Mouse (Mus musculus) lung, embryonic 14.5 days (tissue): Measurements from ENCODE around the gene Gpr27. TPM values are rescaled to one million over a fixed set of nuclear protein-coding genes. Genes with fewer than 3 reads are reported as not detected.

ENCODE experiments used
- ATAC-seq: fragments of 200-750 bp; cut with Nextera tagmentation; 2 replicates; pipeline ENCODE4 v1.8.0; 2017; ENCODE audit warnings: mild to moderate bottlenecking, moderate TSS enrichment, moderate library complexity; ENCODE audit not compliant: insufficient read depth
- DNase-seq: peaks from one replicate; pipeline ENCODE4 v3.0.0-alpha.2; 2015
- H3K27ac ChIP-seq: fragments of 300-500 bp; sonication (generic); 2 replicates; pipeline ENCODE4 v1.5.1; 2014; ENCODE audit warnings: low read depth, mild to moderate bottlenecking, moderate library complexity
- H3K27me3 ChIP-seq: fragments of 300-500 bp; sonication (generic); 2 replicates; pipeline ENCODE4 v1.6.1; 2014; ENCODE audit warnings: low read length, control low read depth; ENCODE audit not compliant: insufficient read depth
- H3K36me3 ChIP-seq: fragments of 300-500 bp; sonication (generic); 2 replicates; pipeline ENCODE4 v1.6.1; 2014; ENCODE audit warnings: control low read depth; ENCODE audit not compliant: insufficient read depth
- H3K4me1 ChIP-seq: fragments of 300-500 bp; sonication (generic); 2 replicates; pipeline ENCODE4 v1.6.1; 2014; ENCODE audit warnings: antibody characterized with exemption, control low read depth; ENCODE audit not compliant: insufficient read depth
- H3K4me2 ChIP-seq: fragments of 300-500 bp; sonication (generic); 2 replicates; pipeline ENCODE4 v1.6.1; 2014; ENCODE audit warnings: mild to moderate bottlenecking
- H3K4me3 ChIP-seq: fragments of 300-500 bp; sonication (generic); 2 replicates; pipeline ENCODE4 v1.5.1; 2014; ENCODE audit warnings: low read depth, low read length
- H3K9ac ChIP-seq: fragments of 300-500 bp; sonication (generic); 2 replicates; pipeline ENCODE4 v1.6.1; 2014
- H3K9me3 ChIP-seq: fragments of 300-500 bp; sonication (generic); 2 replicates; pipeline ENCODE4 v1.6.1; 2016; ENCODE audit warnings: low read depth, low read length, control low read depth
- CTCF ChIP-seq: IDR thresholded peaks from 2 replicates; pipeline ENCODE4 v1.5.1; 2016; ENCODE audit warnings: antibody characterized with exemption, low read depth
- WGBS: fragments of 180-500 bp; shearing (Covaris S2); extraction: QIAGEN DNeasy Blood & Tissue Kit; methylation state at CpG from one replicate; pipeline ENCODE4 v1.1.7; 2014; 5-methylcytosine and 5-hydroxymethylcytosine counted together
- polyA plus RNA-seq: library from polyadenylated mRNA; unstranded; fragments of >200 nt; fragmentation: Nextera tagmentation; extraction: Ambion mirVana; gene quantifications from 2 replicates; pipeline ENCODE4 v1.2.1, GENCODE M21; 2014

The Gpr27 gene
- polyA plus RNA-seq, 1 experiment from 2014 or later: 6.5 TPM

DNA sequence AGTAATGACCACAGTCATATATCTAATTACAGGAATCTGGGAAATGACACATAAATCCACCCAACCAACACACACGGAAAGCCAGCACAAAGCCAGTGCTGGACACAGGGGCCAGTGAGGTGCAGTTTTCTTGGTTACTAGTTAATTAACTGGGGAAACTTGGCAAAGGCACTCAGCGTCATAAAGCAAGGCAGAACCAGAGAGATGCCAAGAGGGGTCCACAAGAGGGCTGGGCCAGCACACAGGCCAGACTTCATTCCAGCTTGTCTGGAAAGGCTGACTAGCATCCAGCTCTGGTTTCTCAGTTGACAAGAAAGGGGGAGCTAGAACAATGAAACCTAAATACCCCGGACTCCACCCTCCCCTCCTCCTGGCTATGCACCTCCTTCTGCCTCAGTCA lies 8.0 kb downstream of the Gpr27 start:
- 66% methylated on average over 3 of the region's 3 CpGs for WGBS
- ATAC-seq (no peak), DNase-seq (no peak)
- H3K36me3 ChIP-seq: no peaks in the 10 kb centered on the region
- no peak overlapping the region for H3K9ac ChIP-seq
- H3K4me3 ChIP-seq: no peak overlapping the region
- no peaks in the 10 kb centered on the region for H3K9me3 ChIP-seq
- no peak overlapping the region for H3K4me2 ChIP-seq
- TF ChIP-seq CTCF: no peak
- no peaks in the 10 kb centered on the region for H3K4me1 ChIP-seq
- no peak overlapping the region for H3K27ac ChIP-seq
- no peaks in the 10 kb centered on the region for H3K27me3 ChIP-seq

DNA sequence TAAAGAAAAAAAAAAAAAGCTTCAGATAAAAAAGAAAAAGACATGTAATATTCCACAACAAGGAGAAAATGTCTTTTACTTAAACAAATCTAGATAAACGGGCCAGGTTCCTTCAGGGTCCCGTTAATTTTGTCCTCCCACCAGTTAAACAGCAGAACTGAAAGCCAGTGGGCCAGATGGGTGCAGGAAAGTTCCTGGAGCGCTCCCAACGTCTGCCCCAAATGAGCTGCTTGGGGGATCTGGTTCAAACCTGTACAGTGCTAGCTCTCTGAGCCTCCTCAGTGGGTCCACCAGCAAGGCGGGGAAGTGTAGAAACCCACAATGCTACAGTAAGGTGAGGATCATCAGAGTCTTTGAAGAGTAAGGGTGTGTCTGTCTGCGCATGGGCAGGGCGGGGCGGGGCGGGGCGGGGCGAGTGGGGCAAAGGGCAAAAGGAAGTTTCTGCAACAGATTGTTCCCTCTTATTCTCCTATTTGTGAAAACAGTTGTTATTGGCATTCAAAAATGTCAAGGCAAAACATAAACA lies 19.2 kb downstream of the Gpr27 start:
- Histone ChIP-seq H3K27me3 (no peaks in the 10 kb centered on the region), H3K9ac (no peak overlapping the region), H3K9me3 (no peaks in the 10 kb centered on the region), H3K27ac (no peak overlapping the region), H3K4me3 (no peak overlapping the region), H3K4me1 (no peaks in the 10 kb centered on the region), H3K36me3 (no peaks in the 10 kb centered on the region), H3K4me2 (no peak overlapping the region)
- WGBS: 64% methylated on average over 11 of the region's 11 CpGs
- DNase-seq: no peak
- ATAC-seq: no peak
- no peak for TF ChIP-seq CTCF

DNA sequence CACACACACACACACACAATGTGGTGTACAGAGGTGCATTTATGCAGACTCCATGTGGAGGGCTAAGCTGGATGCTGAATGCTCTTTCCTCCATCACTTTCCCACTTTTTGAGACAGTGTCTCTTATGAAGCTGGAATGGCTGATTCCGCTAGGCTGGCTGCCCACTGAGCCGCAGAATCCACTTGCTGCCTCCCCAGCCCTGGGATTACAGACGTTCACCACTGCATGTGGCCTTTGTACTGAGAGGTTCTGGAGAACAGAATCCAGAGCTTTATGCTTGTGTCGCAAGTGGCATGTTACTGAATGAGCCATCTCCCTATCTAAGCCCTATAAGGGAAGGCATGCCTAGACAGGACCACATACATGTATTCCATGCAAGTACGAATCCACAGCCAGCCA lies 20.8 kb downstream of the Gpr27 start:
- Histone ChIP-seq H3K4me1 (no peaks in the 10 kb centered on the region), H3K9me3 (no peaks in the 10 kb centered on the region), H3K4me3 (no peak overlapping the region), H3K27me3 (no peaks in the 10 kb centered on the region), H3K4me2 (no peak overlapping the region), H3K36me3 (no peaks in the 10 kb centered on the region), H3K9ac (no peak overlapping the region), H3K27ac (no peak overlapping the region)
- WGBS: 78% methylated on average over 5 of the region's 5 CpGs
- no peak for TF ChIP-seq CTCF
- ATAC-seq (no peak), DNase-seq (no peak)

DNA sequence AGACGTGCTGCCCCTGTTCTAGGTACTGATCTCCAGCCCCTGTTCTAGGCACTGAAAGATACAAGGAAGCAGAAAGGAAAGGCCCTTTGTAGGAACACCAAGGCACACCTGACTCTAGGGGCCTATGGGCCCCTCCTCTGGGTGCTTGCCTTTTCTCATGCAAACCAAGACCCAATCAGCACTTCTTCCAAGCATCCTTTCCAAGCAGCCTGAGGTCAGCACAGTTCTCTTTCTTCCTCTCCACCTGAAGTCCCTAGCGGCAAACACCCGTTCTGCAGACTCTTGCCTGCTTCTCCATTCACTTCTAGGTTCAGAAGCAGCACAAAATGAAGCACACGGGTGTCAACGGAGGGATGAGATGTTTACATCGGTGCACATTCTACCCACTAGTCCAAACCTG lies 22.7 kb downstream of the Gpr27 start:
- Histone ChIP-seq H3K27me3 (no peaks in the 10 kb centered on the region), H3K36me3 (no peaks in the 10 kb centered on the region), H3K4me2 (no peak overlapping the region), H3K9ac (no peak overlapping the region), H3K4me3 (no peak overlapping the region), H3K4me1 (no peaks in the 10 kb centered on the region), H3K27ac (no peak overlapping the region), H3K9me3 (no peaks in the 10 kb centered on the region)
- WGBS: 48% methylated on average over 6 of the region's 6 CpGs
- ATAC-seq (no peak), DNase-seq (no peak)
- TF ChIP-seq CTCF: no peak

DNA sequence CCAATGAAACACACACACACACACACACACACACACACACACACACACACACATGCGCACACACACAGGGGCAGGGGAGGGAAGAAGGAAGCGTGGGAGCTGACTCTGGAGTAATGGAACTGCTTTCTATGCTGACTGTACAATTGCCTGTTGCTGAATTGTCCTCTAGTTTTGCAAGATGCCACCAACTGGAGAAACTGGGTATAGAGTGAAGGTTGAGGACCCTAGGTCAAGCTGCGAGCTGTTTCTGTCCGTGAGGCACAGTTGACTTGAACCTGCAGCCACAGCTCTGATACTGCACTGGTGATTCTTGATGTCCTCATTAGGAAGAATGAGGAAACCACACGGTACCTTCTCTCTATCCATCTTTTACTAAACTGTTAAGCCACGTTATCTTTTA lies 23.4 kb downstream of the Gpr27 start:
- DNase-seq: no peak
- Histone ChIP-seq H3K4me1 (no peaks in the 10 kb centered on the region), H3K9me3 (no peaks in the 10 kb centered on the region), H3K27me3 (no peaks in the 10 kb centered on the region), H3K4me2 (no peak overlapping the region), H3K27ac (no peak overlapping the region), H3K4me3 (no peak overlapping the region), H3K9ac (no peak overlapping the region), H3K36me3 (no peaks in the 10 kb centered on the region)
- no peak for TF ChIP-seq CTCF
- 57% methylated on average over 6 of the region's 6 CpGs for WGBS
- ATAC-seq: no peak

DNA sequence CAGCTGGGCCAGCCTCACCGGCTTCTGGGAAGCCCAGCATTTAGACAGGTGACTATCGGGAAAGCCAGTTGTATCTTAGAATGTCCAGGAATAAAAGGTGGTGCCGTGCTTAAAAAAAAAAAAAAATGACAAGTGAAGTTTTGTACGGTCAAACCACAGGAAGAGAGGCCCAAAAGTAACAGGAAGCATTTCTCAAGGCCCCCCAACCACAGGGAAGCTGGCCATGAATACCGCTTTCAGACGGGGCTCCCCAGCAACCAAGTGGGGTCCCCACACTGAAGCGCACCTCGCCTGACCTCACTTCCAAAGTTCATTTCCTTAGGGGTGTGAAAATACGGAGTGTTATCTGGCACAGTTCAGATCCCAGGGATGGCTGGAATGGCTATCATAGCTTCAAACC lies 28.6 kb downstream of the Gpr27 start:
- Histone ChIP-seq H3K36me3 (no peaks in the 10 kb centered on the region), H3K27ac (no peak overlapping the region), H3K27me3 (peaks cover 14% of the 10 kb centered on the region), H3K9me3 (no peaks in the 10 kb centered on the region), H3K4me1 (no peaks in the 10 kb centered on the region), H3K9ac (no peak overlapping the region), H3K4me2 (no peak overlapping the region), H3K4me3 (no peak overlapping the region)
- 69% methylated on average over 9 of the region's 9 CpGs for WGBS
- no peak for TF ChIP-seq CTCF
- ATAC-seq (no peak), DNase-seq (no peak)

DNA sequence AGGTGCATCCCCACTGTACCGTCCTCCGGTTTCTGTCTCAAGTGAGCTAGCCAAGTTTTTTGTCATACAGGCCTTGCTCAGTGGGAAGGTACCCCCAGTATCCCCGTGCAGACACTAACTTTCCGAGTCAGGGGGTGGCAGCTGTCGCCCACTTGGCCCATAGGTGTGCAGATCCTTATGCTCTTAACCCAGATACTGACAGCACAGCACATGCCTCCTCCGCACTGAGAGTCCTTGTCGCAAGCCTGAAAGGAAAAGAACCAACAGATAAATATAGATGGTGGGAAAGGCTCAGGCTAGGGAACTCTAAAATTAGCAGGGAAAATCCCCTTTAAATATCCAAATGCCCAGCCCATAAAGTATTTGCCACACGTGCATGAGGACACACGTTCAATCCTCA lies 29.9 kb downstream of the Gpr27 start:
- H3K9ac ChIP-seq: no peak overlapping the region
- H3K27me3 ChIP-seq: peaks cover 28% of the 10 kb centered on the region
- TF ChIP-seq CTCF: no peak
- H3K4me3 ChIP-seq: no peak overlapping the region
- 83% methylated on average over 9 of the region's 9 CpGs for WGBS
- no peaks in the 10 kb centered on the region for H3K4me1 ChIP-seq
- H3K27ac ChIP-seq: no peak overlapping the region
- H3K36me3 ChIP-seq: no peaks in the 10 kb centered on the region
- no peak overlapping the region for H3K4me2 ChIP-seq
- ATAC-seq: no peak
- DNase-seq: no peak
- no peaks in the 10 kb centered on the region for H3K9me3 ChIP-seq
